Mouse (Mus musculus) gastrocnemius, adult 8-10 months (tissue): ENCODE results near the gene Cyb5r4. TPM values are rescaled to one million over a fixed set of nuclear protein-coding genes. Genes with fewer than 3 reads are reported as not detected.
"Not testable (repeated sequence)": the region's sequence is repeated elsewhere in the genome, so short reads cannot be mapped to it uniquely, and the experiment has no call there.

ENCODE experiments used
- DNase-seq, 2 experiments: peaks; one replicate each; pipeline ENCODE4 v3.0.0; 2022; ENCODE audit warnings: low spot score in 2 of 2
- total RNA-seq, 4 experiments: library from RNA; stranded (reverse); gene quantifications; 2 replicates each; pipeline ENCODE4 v1.2.4; 2022

Cyb5r4 gene
- total RNA-seq, 4 experiments from 2014 or later = 25.2 to 40.3 (median 27.0) TPM

DNA sequence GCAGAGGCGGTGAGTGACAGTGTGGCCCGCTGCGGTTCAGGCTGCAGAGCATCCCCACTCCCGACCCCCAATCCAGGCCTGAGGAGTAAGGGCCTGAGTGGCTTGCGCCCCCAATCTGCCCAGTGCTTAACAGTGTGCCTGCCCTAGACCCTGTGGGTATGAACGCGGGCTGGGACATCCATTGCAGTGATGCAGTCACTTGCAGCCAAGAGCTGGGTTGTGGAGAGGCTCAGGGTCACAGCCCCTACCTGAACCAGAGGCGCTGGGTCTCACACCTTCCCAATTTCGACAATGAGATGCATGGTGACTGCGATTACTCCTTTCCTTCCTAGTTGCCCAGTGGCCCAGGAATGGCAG lies 5.9 kb upstream of the Cyb5r4 start:
- DNase-seq = no peak

DNA sequence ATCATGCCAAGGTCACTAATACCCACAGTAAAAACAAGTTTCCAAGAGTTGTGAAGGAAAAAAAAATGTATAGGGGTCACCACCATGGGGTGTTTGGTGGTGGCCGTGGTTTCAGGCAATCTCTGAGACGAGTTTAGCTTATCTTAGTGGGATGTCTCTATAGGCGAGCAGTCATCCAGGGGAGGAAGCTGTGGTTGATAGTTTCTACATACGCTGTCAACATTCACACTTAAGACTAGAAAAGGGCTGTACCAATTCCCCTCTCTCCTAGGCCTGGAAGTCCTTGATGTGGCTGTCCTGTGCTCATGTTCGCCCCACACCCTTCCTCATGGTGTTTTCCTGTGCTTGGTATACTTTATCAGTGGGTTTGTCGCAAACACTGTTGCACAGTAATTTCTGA lies 4.0 kb downstream of the Cyb5r4 start:
- DNase-seq = no peak

DNA sequence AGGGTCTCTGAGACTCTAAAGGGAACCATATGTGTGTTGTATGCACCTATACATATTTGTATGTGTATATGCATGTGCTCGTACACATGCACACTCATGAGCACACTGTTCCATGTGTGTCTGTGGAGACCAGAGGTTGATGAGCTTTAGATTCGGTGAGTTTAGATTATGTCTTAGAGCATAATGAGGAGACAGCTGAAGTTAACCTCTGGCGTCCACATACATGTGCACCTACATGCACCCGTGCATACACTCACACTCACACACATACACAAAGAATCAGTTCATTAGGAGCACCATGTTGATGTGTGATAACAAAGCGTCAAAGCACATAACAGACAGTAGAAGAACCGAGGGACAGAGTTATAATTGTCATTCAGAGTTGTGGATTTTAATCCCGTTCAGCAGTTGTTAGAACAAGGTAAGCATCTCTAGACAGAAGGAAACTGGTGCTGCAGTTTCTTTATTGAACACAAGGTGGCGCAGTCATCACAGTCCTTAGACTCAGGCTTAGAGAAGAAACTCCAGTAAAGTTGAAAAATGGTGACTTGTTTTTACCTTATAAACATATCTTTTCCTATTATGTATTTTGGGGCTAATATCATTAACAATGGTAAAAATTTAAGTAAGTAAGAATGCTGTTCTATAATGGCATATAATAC lies 5.7 kb downstream of the Cyb5r4 start:
- DNase-seq = peak in 1 of 2 experiments; percentile 18

DNA sequence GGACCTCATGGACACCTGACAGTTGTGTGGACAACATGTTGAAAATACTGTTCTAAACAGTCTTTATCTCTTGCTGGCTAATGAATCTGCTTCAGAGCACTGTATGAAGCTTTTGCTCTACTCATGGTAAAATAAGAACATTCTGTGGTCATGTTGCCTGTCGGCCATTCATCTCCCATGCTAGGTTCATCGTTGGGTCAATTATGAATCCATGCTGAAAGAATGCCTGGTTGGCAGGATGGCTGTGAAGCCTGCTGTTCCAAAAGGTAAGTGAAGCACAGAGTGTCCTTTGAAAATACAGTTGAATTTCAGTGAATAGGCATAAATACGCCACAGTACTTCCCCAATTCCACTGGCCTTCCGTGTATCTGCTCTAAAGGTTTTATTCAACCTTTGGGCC lies 10.4 kb downstream of the Cyb5r4 start:
- DNase-seq = no peak

DNA sequence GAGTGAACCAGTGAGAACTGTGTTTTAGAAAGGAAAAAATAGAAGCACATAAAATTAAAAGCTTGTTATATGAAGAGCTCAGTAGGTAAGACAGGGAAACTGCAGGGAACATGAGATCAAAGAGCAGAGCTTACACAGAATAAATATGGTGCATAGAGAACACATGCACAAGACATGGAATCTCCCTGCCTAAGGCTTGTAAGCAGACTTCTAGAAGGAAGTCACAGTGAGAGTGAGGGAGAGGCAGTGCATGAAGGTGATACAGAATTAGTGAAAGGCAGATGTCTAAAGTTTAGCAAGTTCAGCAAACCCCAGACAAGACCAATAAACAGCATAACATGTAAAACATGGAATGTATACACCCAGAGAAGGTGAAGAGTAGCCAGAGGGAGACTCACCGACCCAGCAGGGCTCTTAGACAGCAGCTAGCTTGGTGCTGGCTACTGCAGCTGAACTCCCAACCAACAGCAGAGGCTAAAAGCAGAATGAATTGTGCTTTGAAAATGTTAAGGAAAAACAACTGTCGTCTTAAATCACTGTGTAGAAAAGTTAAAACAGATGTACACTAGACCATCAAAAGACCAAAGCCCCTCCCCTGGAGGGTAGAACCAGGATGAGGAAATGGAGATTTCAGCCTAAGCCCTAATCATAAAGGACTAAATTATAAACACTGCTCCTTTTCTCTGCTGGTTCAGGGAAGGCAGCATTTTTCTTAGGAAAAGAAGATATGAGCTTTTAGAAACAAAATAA lies 13.2 kb downstream of the Cyb5r4 start:
- no peak for DNase-seq

DNA sequence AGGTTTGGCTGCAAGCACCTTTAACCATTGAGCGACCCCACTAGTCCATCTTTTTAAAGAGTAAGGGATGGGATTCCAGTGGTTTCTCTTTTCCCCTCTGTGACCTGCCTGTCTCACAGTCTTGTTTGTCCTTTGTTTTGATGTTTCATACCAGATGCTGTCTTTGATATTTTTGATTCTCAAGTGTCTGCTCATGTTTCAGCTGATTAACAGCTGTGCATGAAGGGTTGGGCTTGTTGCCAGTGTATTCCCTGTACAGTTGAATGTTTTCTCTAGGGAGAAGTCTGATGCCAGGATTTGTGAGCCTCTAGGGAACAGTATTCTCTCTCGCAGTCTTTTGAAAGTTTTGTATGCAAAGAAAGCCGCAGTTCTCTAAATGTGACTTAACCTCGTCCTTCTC lies 27.6 kb downstream of the Cyb5r4 start:
- DNase-seq = no peak

DNA sequence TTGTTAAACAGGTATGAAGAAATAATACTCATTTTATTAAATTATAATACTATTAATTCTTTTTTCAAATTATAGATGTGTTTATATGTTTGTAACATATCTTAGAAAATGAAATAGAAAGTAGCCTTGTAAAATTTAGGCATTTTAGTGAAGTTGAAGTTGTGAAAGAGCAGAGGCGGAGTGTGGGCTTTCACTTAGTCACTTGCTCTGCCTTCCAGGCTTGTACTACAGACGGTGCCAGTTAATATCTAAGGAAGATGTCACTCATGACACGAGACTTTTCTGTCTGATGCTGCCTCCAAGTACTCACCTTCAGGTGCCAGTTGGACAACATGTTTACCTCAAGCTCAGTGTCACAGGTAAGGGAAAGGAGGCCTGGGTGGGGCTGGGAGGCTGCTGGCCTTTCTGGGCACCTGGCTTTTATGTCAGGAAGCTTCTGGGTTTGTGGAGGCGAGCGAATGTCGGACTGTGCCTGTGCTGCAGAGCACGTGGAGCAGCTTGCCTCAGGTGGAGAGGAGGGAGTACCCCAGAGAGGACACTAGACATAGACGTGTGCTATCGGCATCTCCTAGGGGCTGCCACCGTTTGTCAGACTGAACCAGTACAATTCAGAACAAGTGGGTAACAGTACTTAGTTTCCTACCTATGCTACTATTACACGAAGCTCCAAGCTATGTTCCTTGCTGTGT lies 33.9 kb downstream of the Cyb5r4 start:
- no peak for DNase-seq

DNA sequence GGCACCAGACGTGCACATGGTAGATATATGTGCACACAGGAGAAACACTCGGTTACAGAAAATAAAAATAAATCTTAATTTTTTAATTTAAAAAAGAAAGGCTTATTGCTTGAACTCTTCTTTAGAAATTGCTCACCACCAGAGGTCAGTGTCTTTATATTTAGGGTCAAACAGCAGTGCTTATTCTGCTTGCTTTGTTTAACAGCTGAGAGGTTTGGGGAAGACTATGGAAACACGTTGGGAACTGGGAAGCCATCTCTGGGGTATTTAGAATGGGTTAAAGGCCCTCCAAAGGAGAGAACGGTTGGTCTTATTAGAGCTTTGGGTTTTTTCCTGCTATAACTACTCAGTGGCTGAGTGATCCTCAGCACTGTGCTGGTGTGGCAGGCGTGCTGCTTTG lies 40.5 kb downstream of the Cyb5r4 start:
- DNase-seq = no peak

DNA sequence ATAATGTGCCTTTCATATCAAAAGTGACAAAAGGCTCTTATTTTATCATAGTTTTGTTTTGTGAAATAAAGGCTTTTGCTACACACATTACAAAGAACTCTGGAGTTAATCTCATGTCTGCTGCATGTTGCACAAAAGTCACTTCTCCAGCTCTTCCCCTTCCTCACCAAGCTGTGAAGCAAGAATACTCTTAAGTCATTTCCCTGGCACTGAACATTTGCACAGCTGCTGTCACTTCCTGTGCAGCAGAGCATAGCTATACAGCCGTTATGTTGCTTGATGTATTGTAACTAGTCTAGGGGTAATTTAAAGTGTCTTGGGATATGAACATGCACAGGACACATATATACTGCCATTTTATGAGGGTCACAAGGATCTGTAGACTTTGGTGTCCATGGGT lies 46.3 kb downstream of the Cyb5r4 start:
- DNase-seq = no peak

DNA sequence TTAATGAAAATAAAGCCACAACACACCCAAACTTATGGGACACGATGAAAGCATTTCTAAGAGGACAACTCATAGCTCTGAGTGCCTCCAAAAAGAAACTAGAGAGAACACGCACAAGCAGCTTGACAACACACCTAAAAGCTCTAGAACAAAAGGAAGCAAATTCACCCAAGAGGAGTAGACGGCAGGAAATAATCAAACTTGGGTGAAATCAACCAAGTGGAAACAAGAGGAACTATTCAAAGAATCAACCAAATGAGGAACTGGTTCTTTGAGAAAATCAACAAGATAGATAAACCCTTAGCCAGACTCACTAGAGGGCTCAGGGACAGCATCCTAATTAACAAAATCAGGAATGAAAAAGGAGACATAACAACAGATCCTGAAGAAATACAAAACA lies 49.8 kb downstream of the Cyb5r4 start:
- not testable (repeated sequence) for DNase-seq

DNA sequence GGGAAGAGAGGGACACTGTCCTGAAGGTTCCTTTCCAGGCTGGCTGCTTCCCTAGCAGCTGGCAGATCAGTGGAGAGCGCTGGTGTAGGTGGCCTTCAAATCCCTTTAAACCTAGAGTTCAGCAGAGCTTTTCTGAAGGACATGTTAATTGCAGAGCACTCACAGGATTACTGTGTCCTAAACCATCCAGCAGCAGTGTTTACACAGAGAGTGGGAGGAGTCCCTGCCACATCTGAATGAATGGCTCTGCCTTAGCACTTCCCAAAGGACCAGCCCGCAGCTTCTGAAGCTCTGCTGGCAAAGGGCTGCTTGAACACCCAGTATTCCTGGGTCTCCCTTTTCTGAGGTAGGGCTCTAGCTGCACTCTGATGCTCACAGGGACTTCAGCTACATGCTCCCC lies 56.1 kb downstream of the Cyb5r4 start:
- DNase-seq = no peak

DNA sequence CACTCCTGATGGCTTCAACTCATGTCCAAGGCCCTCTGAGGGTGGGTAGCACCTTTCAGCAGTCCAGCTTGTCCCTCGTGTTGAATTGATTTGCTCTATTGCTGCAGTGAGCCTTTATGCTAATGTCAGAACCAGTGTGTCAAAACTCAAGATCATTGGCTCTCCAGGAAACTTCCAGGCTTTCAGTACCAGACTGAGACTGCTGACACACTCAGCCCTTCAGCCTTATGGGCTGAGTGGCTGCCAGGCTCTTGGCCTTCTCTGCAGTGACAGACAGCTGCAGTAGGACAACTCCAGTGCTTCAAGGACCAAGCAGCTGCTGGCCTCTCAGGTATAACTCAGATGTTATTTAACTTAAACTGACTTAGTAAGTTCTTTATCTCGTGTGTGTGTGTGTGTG lies 57.7 kb downstream of the Cyb5r4 start:
- no peak for DNase-seq

DNA sequence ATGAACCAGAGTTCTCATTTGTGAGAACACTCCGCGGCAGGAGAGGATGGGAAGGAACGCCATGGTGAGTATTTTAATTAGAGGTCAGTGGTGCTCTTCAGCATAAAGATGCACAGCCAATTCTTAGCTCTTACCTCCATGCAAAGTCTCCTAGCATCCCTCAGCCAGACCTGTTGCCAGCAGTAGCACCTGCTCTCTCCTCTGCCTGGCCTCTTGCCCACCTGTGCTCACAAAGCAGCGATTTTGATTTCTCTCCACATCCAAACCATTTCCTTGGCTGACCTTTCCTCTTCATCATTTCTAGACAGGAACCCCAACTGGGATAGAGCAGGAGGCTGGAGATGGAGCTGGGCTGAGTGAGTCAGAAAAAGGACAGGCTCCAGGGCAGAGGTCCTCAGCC lies 65.2 kb downstream of the Cyb5r4 start:
- DNase-seq = no peak

DNA sequence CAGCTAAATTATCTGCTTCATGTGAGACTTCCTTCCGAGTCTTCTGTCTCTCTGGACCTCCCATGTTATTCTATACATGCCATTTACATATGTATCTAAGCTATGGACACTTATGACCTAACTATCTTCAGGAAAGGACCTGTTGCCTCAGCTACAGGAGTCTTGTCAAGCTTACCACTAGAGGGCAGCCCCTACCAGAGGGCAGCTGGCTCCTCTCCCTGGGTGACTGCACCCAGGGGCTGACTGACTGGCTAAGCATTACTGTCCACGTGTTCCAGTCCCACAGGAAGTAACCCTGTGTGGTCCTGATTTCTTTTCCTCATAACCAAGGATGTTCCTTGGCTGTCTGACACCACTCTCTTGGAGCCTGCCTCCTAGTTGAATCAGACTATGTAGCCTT lies 76.2 kb downstream of the Cyb5r4 start:
- no peak for DNase-seq

DNA sequence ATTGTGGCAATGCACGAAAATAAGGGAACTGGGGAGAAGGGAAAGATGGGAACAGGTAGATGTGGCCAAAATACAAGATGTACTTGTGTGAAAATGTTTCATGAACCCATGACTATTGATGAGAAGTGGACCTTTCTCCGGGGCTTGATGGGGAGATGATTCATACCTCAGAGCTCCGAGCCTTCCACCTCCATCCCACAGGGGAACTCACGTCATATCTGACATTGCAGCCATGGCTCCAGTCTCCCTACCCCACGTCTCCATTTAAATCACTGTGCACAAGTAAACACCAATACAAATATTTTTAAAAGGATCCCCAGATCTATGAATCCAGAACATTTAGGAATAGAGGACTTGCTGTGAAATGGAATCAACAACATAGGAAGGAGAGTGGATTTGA lies 93.2 kb downstream of the Cyb5r4 start:
- no peak for DNase-seq

DNA sequence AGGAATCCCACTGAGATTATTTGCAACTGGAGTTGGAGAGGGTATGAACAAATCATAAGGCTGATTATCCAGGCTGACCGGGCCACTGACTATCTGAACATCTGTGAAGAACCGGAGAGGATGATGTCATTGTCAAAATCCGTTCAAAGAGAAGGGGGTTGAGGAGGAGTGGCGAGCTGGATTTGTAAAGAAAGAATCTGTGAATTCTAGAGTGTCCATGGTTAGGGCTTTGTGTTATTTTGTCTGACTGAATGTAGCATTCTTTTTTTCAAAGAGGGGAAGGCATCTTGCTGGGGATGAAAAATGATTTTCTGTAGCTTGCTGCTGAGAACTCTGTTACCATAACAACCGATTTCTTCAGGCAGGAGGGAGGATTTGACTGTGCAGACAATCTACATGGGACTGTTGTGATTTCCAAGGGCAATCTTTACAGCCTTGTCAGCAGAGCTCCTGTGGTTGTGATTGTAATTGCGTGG lies 93.7 kb downstream of the Cyb5r4 start:
- DNase-seq = no peak

DNA sequence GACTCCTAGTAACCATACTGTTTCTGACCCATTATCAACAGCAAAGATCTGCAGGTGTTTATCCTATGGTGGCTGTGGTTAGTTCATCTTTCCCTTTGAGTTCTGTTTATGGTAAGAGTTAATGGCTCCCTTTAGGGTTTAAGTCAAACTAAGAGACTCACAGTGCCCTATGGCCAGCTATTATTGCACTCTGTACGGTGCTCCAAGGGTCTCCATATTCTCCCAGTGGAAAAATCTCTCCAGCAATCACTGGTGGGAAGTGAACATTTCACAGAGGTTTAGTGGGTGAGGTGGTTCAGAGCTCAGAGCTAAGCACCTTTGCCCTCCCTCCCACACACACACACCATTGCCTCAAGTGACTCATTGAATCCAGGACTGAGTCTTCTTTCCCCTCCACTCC lies 94.2 kb downstream of the Cyb5r4 start:
- no peak for DNase-seq

DNA sequence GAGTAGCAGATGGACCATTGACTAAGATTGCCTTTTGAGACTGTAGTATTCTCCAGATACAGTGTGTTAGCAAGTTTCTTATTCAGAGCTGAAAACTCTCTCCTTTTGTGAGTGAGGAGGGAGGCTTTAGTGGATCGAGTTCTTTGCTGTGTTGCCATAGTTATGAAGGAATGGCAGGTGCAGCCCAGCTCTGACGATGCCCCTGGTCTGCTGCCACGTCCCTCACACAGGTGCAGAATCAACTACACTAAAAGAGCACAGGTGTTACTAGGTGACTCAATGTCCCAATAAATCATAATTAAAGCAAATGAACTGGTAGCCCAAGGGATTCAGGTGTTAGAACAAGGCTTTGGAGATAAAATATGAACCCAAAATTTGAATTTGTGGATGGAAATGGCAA lies 97.2 kb downstream of the Cyb5r4 start:
- DNase-seq = no peak

DNA sequence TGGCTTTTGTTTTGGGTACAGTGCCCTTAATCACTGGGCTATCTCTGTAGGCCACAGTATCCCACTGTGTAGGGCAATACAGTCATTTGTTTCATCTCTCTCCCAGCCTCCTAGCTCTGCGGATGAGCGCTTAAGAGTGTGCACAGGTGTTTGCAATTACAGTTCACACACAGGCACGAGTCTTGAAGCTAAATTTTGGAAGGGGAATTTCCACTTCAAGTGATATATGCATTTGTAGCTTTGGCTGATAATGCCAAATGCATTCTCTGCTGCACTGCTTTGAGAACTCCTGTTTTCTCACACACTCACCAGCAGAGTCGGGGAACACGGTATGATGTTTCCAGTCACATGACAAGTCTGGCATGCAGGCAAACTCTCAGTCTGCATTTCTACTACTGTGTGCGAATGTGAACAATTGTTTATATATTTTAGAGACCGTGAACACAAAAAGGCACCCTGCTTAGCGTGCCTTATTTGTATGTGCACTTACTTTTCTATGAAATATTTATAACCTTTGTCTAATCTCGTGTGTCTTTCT lies 100.2 kb downstream of the Cyb5r4 start:
- no peak for DNase-seq

DNA sequence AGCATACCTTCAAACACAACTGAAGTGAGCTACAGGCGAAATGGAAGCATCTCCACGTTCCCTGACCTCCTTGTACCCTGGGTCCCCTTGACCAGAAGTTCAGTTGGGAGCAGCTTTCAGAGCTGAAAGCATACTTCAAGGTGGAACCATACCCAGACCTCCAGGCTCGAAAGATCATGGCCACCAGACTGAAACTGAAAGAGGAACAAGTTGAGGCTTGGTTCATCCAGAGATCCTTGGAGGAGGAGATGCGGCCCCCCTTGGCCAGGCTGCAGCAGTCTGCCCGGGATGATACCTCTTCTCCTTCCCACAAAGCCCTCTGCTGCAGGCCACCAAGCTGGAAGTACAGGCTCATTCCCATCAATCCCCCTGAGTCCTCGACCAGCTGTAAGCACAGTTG lies 105.2 kb downstream of the Cyb5r4 start:
- not testable (repeated sequence) for DNase-seq
